Mouse (Mus musculus) lung, adult 2 months (tissue): ENCODE measurements around the gene Cyp2d10.

ENCODE experiments used
- CTCF ChIP-seq: fragments of 200-500 bp; IDR thresholded peaks from 2 replicates; pipeline ENCODE4 v1.5.1; 2011; ENCODE audit warnings: mild to moderate bottlenecking, low read length, control low read depth; ENCODE audit not compliant: insufficient read depth
- POLR2A ChIP-seq: fragments of 200-500 bp; IDR thresholded peaks from 2 replicates; pipeline ENCODE4 v1.6.1; 2011; ENCODE audit warnings: low read depth, mild to moderate bottlenecking, control low read depth, low read length, borderline replicate concordance; ENCODE audit errors: extremely low read depth

DNA sequence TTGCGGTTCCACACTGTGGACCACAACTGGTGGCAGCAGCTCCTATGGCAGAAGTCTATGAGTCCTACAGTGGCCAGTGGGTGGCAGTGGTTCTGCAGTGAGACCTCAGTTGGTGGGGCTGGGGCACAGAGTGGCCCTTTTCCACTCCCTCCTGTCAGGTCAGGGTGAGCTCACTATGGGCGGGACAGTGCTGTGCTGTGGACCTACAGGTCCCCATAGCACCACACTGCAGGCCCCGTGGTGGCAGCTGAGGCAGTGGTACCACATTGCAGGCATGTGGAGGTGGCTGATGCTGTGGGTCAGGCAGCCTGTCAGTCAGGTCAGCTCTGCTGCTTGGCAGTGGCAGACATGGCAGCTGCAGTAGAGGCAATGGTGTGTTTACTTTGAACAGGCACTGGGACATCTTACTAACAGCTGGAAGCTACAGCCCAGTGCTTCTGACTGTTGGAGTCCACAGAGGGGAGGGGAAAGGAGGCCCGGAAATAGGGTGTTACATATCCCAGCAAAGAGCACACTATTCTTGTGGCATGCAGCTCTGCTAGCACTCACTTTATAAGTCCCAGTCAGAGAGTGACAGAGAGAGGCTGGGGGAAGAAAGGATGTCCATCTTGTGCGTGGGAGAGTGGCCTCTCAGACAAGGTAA is 31.1 kb upstream of the Cyp2d10 start:
- TF ChIP-seq CTCF (no peak), POLR2A (no peak)
